Mouse (Mus musculus): Measurements from ENCODE around the gene Srp14.

- TF ChIP-seq EP300 (IDR thresholded peaks at IDR 0.05; ENCODE audit: low read depth) (no peak), CTCF (IDR thresholded peaks at IDR 0.05; ENCODE audit: low read depth) (no peak)
Observed at GRCm38 (mm10) chr2:118479550-118479909, at the start of gene Srp14.
